Mouse (Mus musculus) mature B cell (primary cell): ENCODE data around the gene Slco3a1.

Experiments
- in situ Hi-C: fragments of 300-500 bp; cut with MboI; formaldehyde crosslinking; loops from 2 replicates; pipeline ENCODE4 v1.14.3; 2019

The Slco3a1 gene

DNA sequence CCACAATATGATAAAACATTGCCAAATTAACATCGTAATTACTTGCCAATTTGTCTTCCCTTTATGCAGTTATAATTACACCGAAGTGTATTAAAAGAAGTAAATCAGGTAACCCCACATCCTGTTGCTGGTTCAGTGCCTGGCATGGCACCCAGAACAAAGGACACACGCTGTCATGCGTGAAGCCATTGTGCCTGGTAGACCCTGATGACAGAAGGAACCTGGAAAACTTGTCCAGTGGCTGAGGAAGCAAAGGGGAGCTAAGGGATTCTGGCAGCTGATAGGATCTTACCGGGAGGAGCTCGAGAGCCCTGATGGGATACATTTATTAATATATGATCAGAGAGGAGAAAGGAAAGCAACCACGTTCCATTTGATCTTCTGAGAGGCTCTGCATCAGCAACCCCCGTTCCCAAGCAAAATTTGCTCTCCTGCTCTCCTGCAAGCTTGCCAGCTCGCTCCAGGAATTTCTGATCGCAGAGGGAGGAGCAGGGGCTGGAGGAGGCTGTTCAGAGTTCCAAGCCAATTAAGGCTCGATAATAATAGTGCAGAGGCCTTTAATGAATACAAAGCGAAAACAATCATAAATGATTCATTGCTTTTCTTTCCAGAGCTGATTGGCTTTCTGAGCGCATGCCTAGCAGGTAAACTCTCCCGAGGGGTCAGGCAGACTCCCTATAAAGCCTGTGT is 250.8 kb downstream of the Slco3a1 start:
- in situ Hi-C loops, result no loop called here

GRCm38 (mm10) chr7:74303081-74303480 is 251.5 kb downstream of the Slco3a1 start:
- in situ Hi-C loops, result no loop called here

DNA sequence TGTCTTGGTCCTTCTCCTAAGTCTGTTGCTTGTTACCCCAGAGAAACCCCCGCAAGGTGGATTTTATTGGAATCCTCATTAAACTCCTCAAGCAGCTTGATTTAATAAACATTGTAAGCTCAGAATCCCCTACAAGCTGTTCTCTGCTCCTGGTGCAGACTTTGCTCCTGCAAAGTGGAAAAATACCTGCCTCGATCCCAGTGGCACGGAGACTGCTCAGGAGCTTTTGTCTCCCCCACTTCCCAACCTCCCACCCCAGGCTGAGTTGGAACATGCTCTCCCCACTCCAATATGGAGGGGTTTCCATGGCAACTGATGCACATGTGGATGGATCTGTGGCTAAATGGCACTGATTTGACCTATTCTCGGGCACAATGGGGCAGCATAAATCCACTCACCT is 268.0 kb downstream of the Slco3a1 start:
- in situ Hi-C loops, result no loop called here

DNA sequence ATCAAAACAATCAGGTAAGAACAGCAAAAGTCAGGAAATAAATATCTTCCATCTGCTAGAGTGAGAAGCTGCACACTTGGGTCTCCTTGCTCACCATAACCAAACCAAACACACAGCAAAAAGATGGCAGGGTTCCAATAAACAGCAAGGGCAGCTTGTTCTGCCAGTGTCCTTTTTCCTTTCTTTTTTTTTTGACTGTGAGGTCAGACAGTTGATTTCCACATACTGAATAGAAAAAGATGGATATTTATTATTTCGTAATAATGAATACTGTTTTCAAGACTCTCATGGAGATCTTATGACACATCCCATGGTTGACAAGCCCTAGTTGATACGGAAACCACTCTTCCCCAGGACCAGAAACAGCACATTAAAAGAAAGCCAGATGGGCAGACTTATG is 274.2 kb downstream of the Slco3a1 start:
- in situ Hi-C loops, result no loop called here

DNA sequence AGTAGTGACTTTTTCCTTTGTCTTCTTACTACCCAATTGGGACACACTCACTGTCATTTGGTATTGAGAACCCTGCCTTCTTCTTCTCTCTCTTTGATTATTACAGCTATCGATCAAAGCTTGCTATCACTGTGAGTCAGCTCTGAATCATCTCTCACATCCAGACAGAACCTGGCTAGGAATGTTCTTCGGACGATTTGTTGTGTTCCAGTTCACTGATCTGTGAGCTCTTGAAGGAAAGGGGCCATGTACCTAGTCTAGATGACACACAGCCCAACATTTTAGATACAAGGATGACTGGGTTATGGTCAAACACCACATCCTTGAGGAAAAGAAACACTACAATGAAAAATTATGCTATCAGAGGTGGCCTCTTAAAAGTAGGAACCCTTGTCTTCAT is 275.2 kb downstream of the Slco3a1 start:
- in situ Hi-C loops, result no loop called here

- in situ Hi-C loops, result no loop called here
Observed at GRCm38 (mm10) chr7:74270089-74270394, 284.5 kb downstream of the Slco3a1 start.

- in situ Hi-C loops, result no loop called here
Observed at GRCm38 (mm10) chr7:74269283-74270088, 285.1 kb downstream of the Slco3a1 start.

DNA sequence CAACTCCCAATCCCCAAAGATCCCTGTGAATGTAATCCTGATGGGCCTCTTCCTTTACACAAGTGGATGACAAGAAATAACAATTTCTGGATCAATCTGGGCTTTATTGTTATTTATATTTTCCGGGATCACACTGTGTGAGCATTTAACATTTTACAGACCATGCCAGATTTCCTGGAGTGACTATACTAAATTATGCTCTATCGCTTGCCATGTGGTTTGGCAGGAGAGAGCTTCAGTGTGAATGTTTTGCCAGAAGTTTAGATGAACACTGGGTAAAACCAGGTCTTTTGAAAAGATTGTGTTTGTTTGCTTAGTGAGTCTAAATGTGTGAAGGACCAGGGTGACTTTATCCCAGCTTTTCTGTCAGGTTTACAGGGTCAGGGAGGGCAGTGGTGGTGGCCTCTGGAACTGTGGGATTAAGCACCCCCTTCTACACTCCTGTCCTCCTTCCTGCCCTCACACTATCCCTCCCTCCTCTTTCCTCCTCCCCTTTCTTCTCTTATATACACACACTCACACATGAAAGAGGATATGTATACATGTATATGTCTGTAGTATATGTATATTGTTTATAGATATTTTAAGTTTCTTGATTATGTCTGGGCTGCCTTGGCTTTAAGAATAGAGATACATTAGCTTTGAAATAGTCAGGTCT is 287.9 kb downstream of the Slco3a1 start:
- in situ Hi-C loops, result no loop called here

- in situ Hi-C loops, result no loop called here
Observed at GRCm38 (mm10) chr7:74256291-74256690, 298.3 kb downstream of the Slco3a1 start.

GRCm38 (mm10) chr7:74252066-74252465 is 302.5 kb downstream of the Slco3a1 start:
- in situ Hi-C loops, result no loop called here

GRCm38 (mm10) chr7:74241236-74241635 is 313.3 kb downstream of the Slco3a1 start:
- in situ Hi-C loops, result no loop called here

DNA sequence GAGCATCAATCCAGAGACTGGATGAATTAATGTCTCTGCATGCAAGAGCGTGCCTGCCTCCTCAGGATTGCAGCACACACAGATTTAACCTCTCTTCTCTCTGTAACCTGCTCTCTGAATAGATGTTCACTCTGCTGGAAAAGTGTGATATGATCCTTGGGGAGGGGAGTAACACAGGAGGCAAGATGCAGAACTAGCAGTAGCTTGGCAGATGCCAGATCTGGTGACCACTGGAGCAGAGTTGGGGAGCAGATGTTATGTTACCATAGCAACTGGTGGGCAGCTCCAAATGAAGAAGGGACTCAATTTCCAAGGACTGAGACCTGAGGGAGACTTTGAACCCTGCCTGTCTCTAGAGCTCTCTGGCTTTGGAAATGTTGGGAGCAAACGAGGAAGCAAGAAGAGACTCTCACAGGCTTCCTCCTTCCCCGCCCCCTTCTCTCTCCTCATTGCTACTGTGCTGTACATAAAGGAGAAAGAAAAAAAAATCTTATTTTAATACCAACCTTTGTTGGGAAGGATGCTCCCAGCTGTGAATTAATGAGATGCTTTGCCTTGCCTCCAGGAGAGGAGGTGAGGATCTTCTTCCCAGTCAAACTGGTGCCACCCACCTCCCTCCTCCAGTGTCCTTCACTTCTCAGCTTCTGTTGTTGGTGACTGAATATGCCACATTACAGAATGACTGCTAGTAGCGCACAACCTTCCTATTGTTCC is 314.0 kb downstream of the Slco3a1 start:
- in situ Hi-C loops, result no loop called here
